Mouse (Mus musculus) embryo, embryonic 10.5 days (tissue): Measurements from ENCODE around the gene Tex45.
A peak's percentile ranks its signal among the peaks of the same experiment; 100 is the strongest.

Source experiments
- DNase-seq: peaks from one replicate; pipeline ENCODE4 v3.0.0-alpha.2; 2015; ENCODE audit warnings: low spot score

The Tex45 gene

DNA sequence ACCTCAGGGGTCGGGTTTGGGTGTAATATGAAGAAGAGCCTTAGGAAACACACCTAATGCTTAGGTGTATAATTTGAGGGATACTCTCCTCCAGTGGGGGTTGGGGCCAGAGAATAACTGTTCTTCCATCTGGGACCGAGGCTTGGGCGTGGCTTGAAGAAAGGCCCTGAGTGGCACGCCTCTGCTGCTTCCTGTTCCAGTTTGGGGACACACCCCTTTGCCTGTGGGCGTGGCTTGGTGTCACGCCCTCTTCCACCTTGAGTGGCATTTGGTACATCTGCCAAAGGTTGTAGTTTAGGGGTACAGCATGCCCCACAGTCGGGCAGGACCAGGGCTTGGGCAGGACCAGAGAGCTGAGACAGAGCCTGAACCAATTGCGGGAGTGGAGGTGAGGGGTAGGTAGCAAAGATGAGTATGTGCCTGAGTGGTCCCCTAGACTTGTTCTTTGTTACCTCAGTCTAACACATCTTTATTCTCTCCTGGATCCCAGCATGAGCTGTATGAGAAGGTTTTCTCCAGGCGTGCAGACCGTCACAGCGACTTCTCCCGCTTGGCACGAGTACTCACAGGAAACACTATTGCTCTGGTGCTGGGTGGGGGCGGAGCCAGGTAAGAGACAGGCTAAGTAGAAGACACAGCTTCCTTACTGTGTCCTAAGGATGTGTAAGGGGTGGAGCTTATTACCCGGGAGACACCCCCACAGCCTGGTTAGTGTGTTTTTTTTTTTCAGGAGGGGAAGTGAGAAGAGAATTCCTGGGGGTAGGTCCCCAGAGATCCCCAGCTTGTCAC, 65.6 kb downstream of the Tex45 start:
- peak; percentile 10 for DNase-seq
